Mouse (Mus musculus): Measurements from ENCODE around the gene Tppp. TPM values are rescaled to one million over a fixed set of nuclear protein-coding genes. Genes with fewer than 3 reads are reported as not detected.
A peak's percentile ranks its signal among the peaks of the same experiment; 100 is the strongest.

Gene Tppp
- 100 to 1,000 TPM; 325 to 339 TPM for total RNA-seq (2021)
- long read RNA-seq, experiment 1, full-length matches to known transcripts = 565 of 716 reads
- long read RNA-seq, experiment 1, partial matches to known transcripts = 124 of 716 reads
- long read RNA-seq, experiment 1, other reads (novel, unspliced or antisense) = 27 of 716 reads
- long read RNA-seq, experiment 2, full-length matches to known transcripts = 390 of 513 reads
- long read RNA-seq, experiment 2, partial matches to known transcripts = 103 of 513 reads
- long read RNA-seq, experiment 2, other reads (novel, unspliced or antisense) = 20 of 513 reads

- Histone ChIP-seq H3K4me3 (peak within 1 kb of the TSS; percentile 88), H3K27ac (peak within 1 kb of the TSS; percentile 99)
- intact Hi-C loops (cut with DNase I) = loop anchor here (2.0 kb wide), 1 partner anchor 200 kb away; the partner anchor contains the start of gene Exoc3
- DNase-seq (ENCODE audit: extremely low spot score in 1 of 2, low spot score in 2 of 2) = peak; percentile 95 to 96
- no peak; the same call in 1 of the 2 replicates for TF ChIP-seq CTCF (IDR thresholded peaks at IDR 0.05)
Observed at GRCm38 (mm10) chr13:74008948-74009718, at the start of gene Tppp. Gene Tppp, plus strand, starts transcription at chr13:74009407.

- no peak for TF ChIP-seq CTCF (IDR thresholded peaks at IDR 0.05)
Observed at GRCm38 (mm10) chr13:73960117-73960652, 49.0 kb upstream of the Tppp start.

GRCm38 (mm10) chr13:73961177-73961576 lies 48.0 kb upstream of the Tppp start:
- H3K27ac ChIP-seq = peak overlapping the region; percentile 60; the same call in 1 of the 2 replicates
- no peak for DNase-seq (ENCODE audit: extremely low spot score in 1 of 2, low spot score in 2 of 2)
- peak; percentile 39 for TF ChIP-seq CTCF (IDR thresholded peaks at IDR 0.05)
- intact Hi-C loops (cut with DNase I) = loop anchor here (10.0 kb wide), 1 partner anchor 224 kb away; no protein-coding TSS in a partner anchor
- no peak overlapping the region for H3K4me3 ChIP-seq

More at GRCm38 (mm10) chr13:73960117-73960652, 49.0 kb upstream of the Tppp start:
- intact Hi-C loops (cut with DNase I) = loop anchor here (10.0 kb wide), 1 partner anchor 225 kb away; no protein-coding TSS in a partner anchor
- H3K4me3 ChIP-seq = no peak overlapping the region
- no peak for DNase-seq (ENCODE audit: extremely low spot score in 1 of 2, low spot score in 2 of 2)
- no peak overlapping the region; the same call in 1 of the 2 replicates for H3K27ac ChIP-seq

GRCm38 (mm10) chr13:73963551-73963950 lies 45.7 kb upstream of the Tppp start, which contains the start of gene Zdhhc11:
Gene Zdhhc11, plus strand, starts transcription at chr13:73963851.
- no peak within 1 kb of the TSS for H3K4me3 ChIP-seq
- H3K27ac ChIP-seq = no peak within 1 kb of the TSS
- intact Hi-C loops (cut with DNase I) = loop anchor here (10.0 kb wide), 1 partner anchor 221 kb away; no protein-coding TSS in a partner anchor
- no peak for TF ChIP-seq CTCF (IDR thresholded peaks at IDR 0.05)
- no peak for DNase-seq (ENCODE audit: extremely low spot score in 1 of 2, low spot score in 2 of 2)

GRCm38 (mm10) chr13:73970545-73971448 lies 38.4 kb upstream of the Tppp start:
- Histone ChIP-seq H3K27ac (no peak overlapping the region), H3K4me3 (no peak overlapping the region)
- intact Hi-C loops (cut with DNase I) = loop anchor here (1.0 kb wide), 2 partner anchors 56 to 331 kb away; no protein-coding TSS in a partner anchor
- peak; percentile 83 for TF ChIP-seq CTCF (IDR thresholded peaks at IDR 0.05)
- peak; percentile 29 to 43 for DNase-seq (ENCODE audit: extremely low spot score in 1 of 2, low spot score in 2 of 2)

- TF ChIP-seq CTCF (IDR thresholded peaks at IDR 0.05) = no peak
- no peak overlapping the region for H3K27ac ChIP-seq
- DNase-seq (ENCODE audit: extremely low spot score in 1 of 2, low spot score in 2 of 2) = no peak
- intact Hi-C loops (cut with DNase I) = no loop called here
- H3K4me3 ChIP-seq = no peak overlapping the region
Observed at GRCm38 (mm10) chr13:73974523-73974922, 34.7 kb upstream of the Tppp start.

GRCm38 (mm10) chr13:73976935-73977334 lies 32.3 kb upstream of the Tppp start:
- DNase-seq (ENCODE audit: extremely low spot score in 1 of 2, low spot score in 2 of 2) = no peak
- intact Hi-C loops (cut with DNase I) = no loop called here
- Histone ChIP-seq H3K4me3 (no peak overlapping the region), H3K27ac (no peak overlapping the region)
- no peak for TF ChIP-seq CTCF (IDR thresholded peaks at IDR 0.05)

GRCm38 (mm10) chr13:73990325-73990724 lies 18.9 kb upstream of the Tppp start:
- no peak for TF ChIP-seq CTCF (IDR thresholded peaks at IDR 0.05)

GRCm38 (mm10) chr13:73990761-73991160 lies 18.4 kb upstream of the Tppp start:
- DNase-seq (ENCODE audit: extremely low spot score in 1 of 2, low spot score in 2 of 2) = no peak
- Histone ChIP-seq H3K27ac (no peak overlapping the region), H3K4me3 (no peak overlapping the region)
- intact Hi-C loops (cut with DNase I) = no loop called here
- no peak for TF ChIP-seq CTCF (IDR thresholded peaks at IDR 0.05)

More at GRCm38 (mm10) chr13:73990325-73990724, 18.9 kb upstream of the Tppp start:
- H3K27ac ChIP-seq = no peak overlapping the region
- intact Hi-C loops (cut with DNase I) = no loop called here
- DNase-seq (ENCODE audit: extremely low spot score in 1 of 2, low spot score in 2 of 2) = no peak
- H3K4me3 ChIP-seq = no peak overlapping the region

GRCm38 (mm10) chr13:73991267-73991666 lies 17.9 kb upstream of the Tppp start:
- intact Hi-C loops (cut with DNase I) = no loop called here

GRCm38 (mm10) chr13:73996456-73996855 lies 12.8 kb upstream of the Tppp start:
- H3K27ac ChIP-seq = no peak overlapping the region
- H3K4me3 ChIP-seq = no peak overlapping the region
- intact Hi-C loops (cut with DNase I) = no loop called here
- DNase-seq (ENCODE audit: extremely low spot score in 1 of 2, low spot score in 2 of 2) = no peak
- TF ChIP-seq CTCF (IDR thresholded peaks at IDR 0.05) = no peak

More at GRCm38 (mm10) chr13:73991267-73991666, 17.9 kb upstream of the Tppp start:
- H3K4me3 ChIP-seq = no peak overlapping the region
- no peak for TF ChIP-seq CTCF (IDR thresholded peaks at IDR 0.05)
- DNase-seq (ENCODE audit: extremely low spot score in 1 of 2, low spot score in 2 of 2) = no peak
- no peak overlapping the region for H3K27ac ChIP-seq

Measured in left cerebral cortex, adult 2 months (tissue).